ENCODE assay signal across 11 mouse cellular contexts in genomic region chr4:76324928-76325327, GRCm38 (mm10).
DNase-seq lines count a peak whose midpoint lies in the region; ATAC-seq and TF ChIP-seq lines count a peak whose summit lies in the region.
"Had no signal": no experiment of that assay in that cellular context is flagged by ENCODE, and none has a peak within 500 bp of the region (broad histone marks: within the 10 kb centered on the region; RNA-seq: fewer than 3 reads in every experiment).

No protein-coding gene starts in this region.

- H3K9ac ChIP-seq in kidney, embryonic 16.5 days (replicated peaks; ENCODE audit: low read length) = no peak overlapping the region
- H3K9ac ChIP-seq in limb, embryonic 15.5 days = no peak overlapping the region
- H3K9ac ChIP-seq: liver, embryonic 12.5 days had no signal

- H3K4me1 ChIP-seq in kidney, embryonic 16.5 days (ENCODE audit: insufficient read depth, low read length) = peaks cover 24% of the 10 kb centered on the region
- H3K4me1 ChIP-seq in limb, embryonic 15.5 days = peaks cover 16% of the 10 kb centered on the region
- H3K4me1 ChIP-seq in thymus, adult 2 months (replicated peaks; ENCODE audit: control insufficient read depth, insufficient read depth, low read length) = no peaks in the 10 kb centered on the region
- H3K4me1 ChIP-seq: liver, embryonic 12.5 days had no signal

- H3K27me3 ChIP-seq in kidney, embryonic 16.5 days (ENCODE audit: insufficient read depth, low read length) = no peaks in the 10 kb centered on the region
- H3K27me3 ChIP-seq in limb, embryonic 15.5 days = no peaks in the 10 kb centered on the region
- no peaks in the 10 kb centered on the region for H3K27me3 ChIP-seq in thymus, adult 2 months (ENCODE audit: control insufficient read depth, insufficient read depth, low read length)
- H3K27me3 ChIP-seq: liver, embryonic 12.5 days had no signal

- no peak overlapping the region for H3K4me3 ChIP-seq in kidney, embryonic 16.5 days (ENCODE audit: low read length)
- no peak overlapping the region for H3K4me3 ChIP-seq in limb, embryonic 15.5 days
- H3K4me3 ChIP-seq in thymus, adult 2 months (ENCODE audit: control insufficient read depth, insufficient read depth, low read length) = no peak overlapping the region
- H3K4me3 ChIP-seq: heart, embryonic 10.5 days; liver, embryonic 12.5 days had no signal

- no peak for TF ChIP-seq CTCF in thymus, adult 2 months (IDR thresholded peaks at IDR 0.05; ENCODE audit: borderline replicate concordance, control insufficient read depth, extremely low read depth, insufficient read depth, low read length, poor library complexity)

- no peaks in the 10 kb centered on the region for H3K9me3 ChIP-seq in kidney, embryonic 16.5 days (ENCODE audit: low read length)
- no peaks in the 10 kb centered on the region for H3K9me3 ChIP-seq in limb, embryonic 15.5 days
- H3K9me3 ChIP-seq: heart, embryonic 10.5 days; liver, embryonic 12.5 days had no signal

- no peak for DNase-seq in kidney, postnatal 25 days
- peak; percentile 58 for DNase-seq in brain, adult 2 months (ENCODE audit: low read depth, low spot score)
- peak; percentile 70 for DNase-seq in cerebellum, adult 9-10 months
- no peak for DNase-seq in thymus, adult 2 months
- no peak for DNase-seq in thymus, postnatal 10 days (ENCODE audit: low spot score in 2 of 2)
- DNase-seq: thymus, adult 18-20 months had no signal

- TF ChIP-seq POLR2A in thymus, adult 2 months (IDR thresholded peaks at IDR 0.05; ENCODE audit: control insufficient read depth, extremely low read depth, insufficient read depth, low read length, poor library complexity) = no peak

- ATAC-seq in kidney, embryonic 16.5 days (ENCODE audit: low FRiP score, low TSS enrichment) = peak; percentile 9; the same call in 1 of the 2 replicates
- no peak for ATAC-seq in limb, embryonic 15.5 days (ENCODE audit: insufficient number of reproducible peaks, low FRiP score, low TSS enrichment, low read depth)
- ATAC-seq in inflammation-experienced regulatory T-cells, adult 6 months = no peak
- ATAC-seq: liver, embryonic 12.5 days had no signal

- no peaks in the 10 kb centered on the region for H3K36me3 ChIP-seq in kidney, embryonic 16.5 days (ENCODE audit: insufficient read depth, low read length)
- H3K36me3 ChIP-seq in limb, embryonic 15.5 days = no peaks in the 10 kb centered on the region
- H3K36me3 ChIP-seq in thymus, adult 2 months (ENCODE audit: control insufficient read depth, insufficient read depth, low read length) = no peaks in the 10 kb centered on the region
- H3K36me3 ChIP-seq: heart, embryonic 10.5 days; liver, embryonic 12.5 days had no signal

- H3K4me2 ChIP-seq in kidney, embryonic 16.5 days (replicated peaks; ENCODE audit: low read depth, low read length) = no peak overlapping the region
- H3K4me2 ChIP-seq in limb, embryonic 15.5 days = no peak overlapping the region
- H3K4me2 ChIP-seq: liver, embryonic 12.5 days had no signal

- H3K27ac ChIP-seq in kidney, embryonic 16.5 days (ENCODE audit: low read length) = no peak overlapping the region
- 0 out of 2 replicates have a peak overlapping the region, but pooled peaks have one; percentile 11 for H3K27ac ChIP-seq in limb, embryonic 15.5 days
- H3K27ac ChIP-seq in thymus, adult 2 months (ENCODE audit: control insufficient read depth, insufficient read depth, low read length) = no peak overlapping the region
- H3K27ac ChIP-seq: heart, embryonic 10.5 days; liver, embryonic 12.5 days had no signal

- 59% methylated on average over 10 of the region's 10 CpGs for WGBS in kidney, embryonic 16.5 days
- WGBS in limb, embryonic 15.5 days = 56% methylated on average over 10 of the region's 10 CpGs
- WGBS in thymus, adult 2 months = 89% methylated on average over 10 of the region's 10 CpGs

Comparison
In these comparisons a context has a peak if more than half of its experiments do, and no peak if none do; other contexts are left out.
1. DNase-seq: peak in brain, adult 2 months (single experiment) and cerebellum, adult 9-10 months (single experiment); none in kidney, postnatal 25 days (0 of 2), thymus, adult 2 months (single experiment) and thymus, postnatal 10 days (0 of 2).